Mouse (Mus musculus): ENCODE results near the gene Adprm. TPM values are rescaled to one million over a fixed set of nuclear protein-coding genes. Genes with fewer than 3 reads are reported as not detected.

Adprm gene
- polyA plus RNA-seq, 1 experiment from 2014 or later = 35.3 TPM

GRCm38 (mm10) chr11:66996446-66996845 is 55.9 kb downstream of the Adprm start:
- no peak overlapping the region for H3K9ac ChIP-seq (ENCODE audit: low read length)
- no peak overlapping the region for H3K27ac ChIP-seq (replicated peaks; ENCODE audit: low read depth, low read length)
- 84% methylated on average over 4 of the region's 4 CpGs for WGBS
- no peaks in the 10 kb centered on the region for H3K27me3 ChIP-seq (ENCODE audit: control insufficient read depth, insufficient read depth, low read length)
- no peak overlapping the region for H3K4me2 ChIP-seq (ENCODE audit: low read depth, severe bottlenecking)
- DNase-seq (ENCODE audit: low spot score) (no peak), ATAC-seq (ENCODE audit: insufficient number of reproducible peaks, low FRiP score, low TSS enrichment, low read depth) (no peak)
- no peak overlapping the region for H3K4me3 ChIP-seq (ENCODE audit: low read depth, low read length)
- no peaks in the 10 kb centered on the region for H3K9me3 ChIP-seq (ENCODE audit: control insufficient read depth, low read length)
- H3K36me3 ChIP-seq (ENCODE audit: control insufficient read depth, insufficient read depth, low read length) = no peaks in the 10 kb centered on the region
- no peaks in the 10 kb centered on the region for H3K4me1 ChIP-seq (ENCODE audit: control insufficient read depth, insufficient read depth, low read length)

- H3K4me2 ChIP-seq (ENCODE audit: low read depth, severe bottlenecking) = no peak overlapping the region
- H3K9ac ChIP-seq (ENCODE audit: low read length) = no peak overlapping the region
- H3K36me3 ChIP-seq (ENCODE audit: control insufficient read depth, insufficient read depth, low read length) = no peaks in the 10 kb centered on the region
- no peak for ATAC-seq (ENCODE audit: insufficient number of reproducible peaks, low FRiP score, low TSS enrichment, low read depth)
- no peak overlapping the region for H3K4me3 ChIP-seq (ENCODE audit: low read depth, low read length)
- H3K27me3 ChIP-seq (ENCODE audit: control insufficient read depth, insufficient read depth, low read length) = no peaks in the 10 kb centered on the region
- DNase-seq (ENCODE audit: low spot score) = no peak
- no peak overlapping the region for H3K27ac ChIP-seq (replicated peaks; ENCODE audit: low read depth, low read length)
- WGBS = 35% methylated on average over 1 of the region's 1 CpGs
- H3K4me1 ChIP-seq (ENCODE audit: control insufficient read depth, insufficient read depth, low read length) = no peaks in the 10 kb centered on the region
- no peaks in the 10 kb centered on the region for H3K9me3 ChIP-seq (ENCODE audit: control insufficient read depth, low read length)
Observed at GRCm38 (mm10) chr11:66993674-66994073, 58.7 kb downstream of the Adprm start.

DNA sequence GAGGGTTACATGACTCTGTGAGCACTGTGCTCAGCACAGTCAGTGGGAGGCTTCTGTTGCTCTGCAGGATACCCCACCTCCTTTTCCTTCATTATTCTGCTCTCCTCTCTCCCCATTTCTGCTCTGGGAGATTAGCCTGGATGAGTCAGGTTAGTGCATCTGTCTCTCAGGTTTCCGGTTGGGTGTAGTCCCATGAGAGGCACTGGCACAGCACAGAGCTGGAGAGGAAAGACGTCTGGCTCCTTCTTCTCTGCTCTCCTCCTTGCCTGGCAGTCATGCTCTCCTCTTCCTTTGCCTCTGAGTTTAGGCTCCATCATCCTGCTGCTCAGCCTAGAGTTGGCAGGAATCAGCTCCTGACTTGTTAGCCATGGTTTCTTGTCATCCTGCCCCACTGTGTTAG is 60.2 kb downstream of the Adprm start:
- ATAC-seq (ENCODE audit: insufficient number of reproducible peaks, low FRiP score, low TSS enrichment, low read depth) = no peak
- no peak overlapping the region for H3K4me2 ChIP-seq (ENCODE audit: low read depth, severe bottlenecking)
- no peaks in the 10 kb centered on the region for H3K27me3 ChIP-seq (ENCODE audit: control insufficient read depth, insufficient read depth, low read length)
- no peak for DNase-seq (ENCODE audit: low spot score)
- no peaks in the 10 kb centered on the region for H3K4me1 ChIP-seq (ENCODE audit: control insufficient read depth, insufficient read depth, low read length)
- H3K9me3 ChIP-seq (ENCODE audit: control insufficient read depth, low read length) = no peaks in the 10 kb centered on the region
- H3K9ac ChIP-seq (ENCODE audit: low read length) = no peak overlapping the region
- WGBS = 76% methylated on average over 2 of the region's 2 CpGs
- H3K27ac ChIP-seq (replicated peaks; ENCODE audit: low read depth, low read length) = no peak overlapping the region
- no peaks in the 10 kb centered on the region for H3K36me3 ChIP-seq (ENCODE audit: control insufficient read depth, insufficient read depth, low read length)
- no peak overlapping the region for H3K4me3 ChIP-seq (ENCODE audit: low read depth, low read length)

Small RNAs within 50 kb of the gene (microRNA-seq; reads per million reads assigned to microRNA genes)
- gene Mir6923 = not detected

Other genes with a start within 250 kb of the Adprm start
- gene Pirt, start 140.6 kb downstream of the Adprm start, polyA plus RNA-seq (2014; fragmentation: Nextera tagmentation; extraction: Ambion mirVana) = not detected in 2 replicates
- gene Tmem238l, start 96.0 kb downstream of the Adprm start, polyA plus RNA-seq (2014; fragmentation: Nextera tagmentation; extraction: Ambion mirVana) = not detected in 2 replicates
- 0.92 and 1.3 TPM in 2 replicates for gene Tmem220, start 27.4 kb downstream of the Adprm start, polyA plus RNA-seq (2014; fragmentation: Nextera tagmentation; extraction: Ambion mirVana)
- gene Sco1, start 76 bp upstream of the Adprm start, polyA plus RNA-seq (2014; fragmentation: Nextera tagmentation; extraction: Ambion mirVana) = 21.7 and 23.2 TPM in 2 replicates
- gene Myh3, start 25.7 kb upstream of the Adprm start, polyA plus RNA-seq (2014; fragmentation: Nextera tagmentation; extraction: Ambion mirVana) = 4.4 and 4.7 TPM in 2 replicates
- gene Myh2, start 118.4 kb upstream of the Adprm start, polyA plus RNA-seq (2014; fragmentation: Nextera tagmentation; extraction: Ambion mirVana) = not detected in 2 replicates
- gene Myh1, start 147.5 kb upstream of the Adprm start, polyA plus RNA-seq (2014; fragmentation: Nextera tagmentation; extraction: Ambion mirVana) = 0.19 and 0.20 TPM in 2 replicates
- 0.35 and 0.48 TPM in 2 replicates for gene Myh4, start 185.4 kb upstream of the Adprm start, polyA plus RNA-seq (2014; fragmentation: Nextera tagmentation; extraction: Ambion mirVana)
- gene Myh8, start 224.5 kb upstream of the Adprm start, polyA plus RNA-seq (2014; fragmentation: Nextera tagmentation; extraction: Ambion mirVana) = 0.04 and 0.31 TPM in 2 replicates

Data from limb, embryonic 11.5 days (tissue).